Mouse (Mus musculus) right cerebral cortex, adult 18-20 months (tissue): ENCODE results near the gene Eif2b5.
A peak's percentile ranks its signal among the peaks of the same experiment; 100 is the strongest.

Source experiments
- DNase-seq: peaks from one replicate; pipeline ENCODE4 v3.0.0; 2022; ENCODE audit warnings: mixed read lengths

The Eif2b5 gene

GRCm38 (mm10) chr16:20490581-20490980 lies 8.0 kb upstream of the Eif2b5 start:
- DNase-seq = no peak

GRCm38 (mm10) chr16:20491301-20491700 lies 7.3 kb upstream of the Eif2b5 start:
- no peak for DNase-seq

DNA sequence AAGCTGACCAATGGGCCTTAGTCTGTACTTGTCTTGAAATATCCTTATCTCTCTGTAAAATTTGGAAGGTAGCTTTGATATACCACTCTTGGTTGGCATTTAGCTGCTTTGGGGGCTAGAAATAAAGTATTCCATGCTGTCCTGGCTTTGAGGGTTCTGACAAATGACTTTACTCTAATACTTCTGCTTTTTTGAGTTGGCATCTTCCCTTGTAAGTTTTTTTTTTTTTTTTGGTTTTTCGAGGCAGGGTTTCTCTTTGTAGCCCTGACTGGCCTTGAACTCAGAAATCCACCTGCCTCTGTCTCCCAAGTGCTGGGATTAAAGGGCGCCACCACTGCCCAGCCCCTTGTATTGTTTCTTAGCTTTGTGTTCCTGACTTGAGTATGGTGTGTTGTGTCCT lies 5.2 kb upstream of the Eif2b5 start:
- DNase-seq = no peak

DNA sequence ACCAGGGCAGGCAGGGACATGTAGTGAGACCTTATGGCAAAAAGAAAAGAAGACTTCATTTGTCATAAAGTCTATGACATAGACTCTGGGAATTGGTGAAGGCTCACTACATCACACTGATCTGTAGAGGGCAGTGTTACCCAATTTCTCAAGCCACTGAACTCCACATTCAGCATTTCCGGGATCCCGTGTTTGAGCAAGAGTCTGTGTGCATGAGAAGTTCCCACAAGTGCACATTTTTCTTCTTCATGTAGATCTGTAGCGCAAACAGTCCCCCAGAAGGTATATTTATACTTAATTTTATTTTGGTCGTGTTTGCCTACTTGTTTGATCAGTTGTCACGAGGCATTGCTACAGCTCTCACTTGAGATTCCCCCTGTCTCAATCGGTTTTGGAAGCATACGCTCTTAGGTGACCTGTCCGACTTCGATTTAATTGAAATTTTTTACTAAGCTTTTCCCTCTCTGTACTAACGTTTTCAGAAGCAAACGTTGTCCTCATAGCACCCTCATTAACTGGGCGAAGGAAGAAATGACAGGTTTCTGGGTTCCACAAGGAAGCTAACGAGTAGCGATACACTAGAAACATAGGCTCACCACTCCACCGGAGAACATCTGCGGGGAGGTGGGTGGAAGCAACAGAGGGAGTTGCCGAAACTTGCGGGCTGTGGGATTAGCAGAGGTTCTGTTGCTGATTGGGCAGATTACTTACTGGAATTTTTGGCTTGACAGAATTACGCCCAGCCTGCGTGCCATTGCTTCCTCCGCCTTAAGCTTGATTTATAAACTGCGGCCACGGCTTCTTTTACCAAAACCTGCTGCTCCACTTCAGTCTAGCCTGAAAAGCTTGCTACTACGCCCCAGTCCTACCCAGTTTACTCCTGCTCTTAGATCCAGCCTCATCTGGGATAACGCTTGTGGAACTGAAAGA lies 1.7 kb upstream of the Eif2b5 start:
- DNase-seq = peak; percentile 66

- DNase-seq = no peak
Observed at GRCm38 (mm10) chr16:20497980-20498676, 489 bp upstream of the Eif2b5 start.

GRCm38 (mm10) chr16:20506000-20506399 lies 7.4 kb downstream of the Eif2b5 start:
- DNase-seq = peak; percentile 73

DNA sequence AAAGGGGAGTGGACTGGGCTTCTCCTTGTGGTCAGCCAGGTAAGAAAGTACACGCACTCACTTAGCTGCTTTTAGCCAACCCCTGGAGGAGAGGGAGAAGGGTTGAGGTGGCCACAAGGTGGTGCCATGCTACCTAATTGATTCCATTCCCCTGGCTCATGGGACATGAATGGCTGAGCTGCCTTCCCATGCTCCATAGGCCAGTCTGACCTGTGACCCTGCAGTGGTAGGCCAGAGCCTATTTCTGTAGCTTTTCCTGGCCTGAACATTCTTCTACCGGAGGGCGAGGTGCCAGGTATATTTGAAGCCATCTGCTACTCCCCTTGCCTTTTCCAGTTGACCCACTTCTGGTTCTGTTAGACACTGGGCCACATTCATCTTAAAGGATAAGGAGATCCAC lies 10.7 kb downstream of the Eif2b5 start:
- DNase-seq = no peak

- DNase-seq = no peak
Observed at GRCm38 (mm10) chr16:20511277-20511847, 12.7 kb downstream of the Eif2b5 start.

- no peak for DNase-seq
Observed at GRCm38 (mm10) chr16:20516032-20516431, 17.4 kb downstream of the Eif2b5 start.

DNA sequence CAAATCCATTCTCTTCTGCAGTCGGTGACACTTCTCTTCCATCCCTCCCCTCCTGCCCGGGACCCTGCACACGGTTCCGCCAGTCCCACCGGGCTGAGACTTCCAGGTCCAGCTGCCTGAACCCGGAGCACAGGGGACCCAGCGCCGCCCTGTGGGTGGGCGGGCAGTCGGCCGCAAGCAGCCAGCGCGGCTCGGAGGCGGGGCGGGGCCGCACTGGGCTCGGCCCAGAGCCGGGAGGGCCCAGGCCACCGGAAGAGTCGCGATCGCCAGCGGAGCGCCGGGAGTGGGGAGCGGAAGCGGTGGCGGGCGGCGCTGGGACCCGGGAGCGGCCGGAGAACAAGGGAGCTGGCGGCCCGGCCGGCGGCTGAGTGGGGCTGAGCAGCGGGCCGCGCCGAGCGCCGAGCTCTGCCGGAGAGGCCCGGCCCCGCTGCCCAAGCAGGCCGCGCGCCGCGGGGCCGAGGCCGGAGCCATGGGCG lies 18.1 kb downstream of the Eif2b5 start, which contains the start of gene Dvl3:
Gene Dvl3, plus strand, starts transcription at position 257 of the 476 bp plus-strand sequence.
- DNase-seq = peak; percentile 92

DNA sequence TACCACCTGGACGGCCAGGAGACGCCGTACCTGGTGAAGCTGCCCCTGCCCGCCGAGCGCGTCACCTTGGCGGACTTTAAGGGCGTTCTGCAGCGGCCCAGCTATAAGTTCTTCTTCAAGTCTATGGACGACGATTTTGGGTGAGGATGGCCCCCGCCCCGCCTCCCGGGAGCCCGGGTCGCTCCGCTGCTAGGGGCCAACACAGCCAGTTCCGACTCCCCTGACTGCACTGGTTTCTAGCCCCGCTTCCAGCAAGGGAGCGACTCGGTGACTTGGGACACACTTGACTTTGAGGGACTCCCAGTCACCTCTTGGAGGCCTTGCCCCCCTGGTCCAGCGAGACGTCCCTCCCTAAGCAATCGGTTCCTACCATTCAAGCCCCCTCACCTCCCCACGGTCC lies 18.6 kb downstream of the Eif2b5 start:
- DNase-seq = no peak

- no peak for DNase-seq
Observed at GRCm38 (mm10) chr16:20517701-20518374, 19.2 kb downstream of the Eif2b5 start.

- DNase-seq = no peak
Observed at GRCm38 (mm10) chr16:20523886-20524285, 25.3 kb downstream of the Eif2b5 start.

- no peak for DNase-seq
Observed at GRCm38 (mm10) chr16:20528779-20529178, 30.2 kb downstream of the Eif2b5 start.

DNA sequence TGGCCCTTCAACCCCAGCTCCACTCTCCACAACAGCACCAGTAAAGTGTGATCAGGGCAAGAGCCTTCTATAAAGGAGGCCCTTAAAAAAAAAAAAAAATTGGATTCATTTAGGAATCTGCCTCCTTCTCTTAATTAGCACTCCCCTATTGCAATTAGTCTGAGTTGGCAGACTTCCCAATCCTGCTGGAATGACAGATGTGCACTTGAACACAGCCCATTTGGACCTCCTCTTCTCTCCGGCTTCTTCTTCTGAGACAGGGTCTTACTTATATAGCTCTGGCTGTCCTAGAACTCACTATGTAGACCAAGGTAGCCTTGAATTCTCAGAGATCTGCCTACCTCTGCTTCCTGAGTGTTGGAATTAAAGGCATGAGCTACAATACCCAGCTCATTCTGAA lies 30.8 kb downstream of the Eif2b5 start:
- DNase-seq = no peak

GRCm38 (mm10) chr16:20530941-20531340 lies 32.3 kb downstream of the Eif2b5 start:
- DNase-seq = no peak

DNA sequence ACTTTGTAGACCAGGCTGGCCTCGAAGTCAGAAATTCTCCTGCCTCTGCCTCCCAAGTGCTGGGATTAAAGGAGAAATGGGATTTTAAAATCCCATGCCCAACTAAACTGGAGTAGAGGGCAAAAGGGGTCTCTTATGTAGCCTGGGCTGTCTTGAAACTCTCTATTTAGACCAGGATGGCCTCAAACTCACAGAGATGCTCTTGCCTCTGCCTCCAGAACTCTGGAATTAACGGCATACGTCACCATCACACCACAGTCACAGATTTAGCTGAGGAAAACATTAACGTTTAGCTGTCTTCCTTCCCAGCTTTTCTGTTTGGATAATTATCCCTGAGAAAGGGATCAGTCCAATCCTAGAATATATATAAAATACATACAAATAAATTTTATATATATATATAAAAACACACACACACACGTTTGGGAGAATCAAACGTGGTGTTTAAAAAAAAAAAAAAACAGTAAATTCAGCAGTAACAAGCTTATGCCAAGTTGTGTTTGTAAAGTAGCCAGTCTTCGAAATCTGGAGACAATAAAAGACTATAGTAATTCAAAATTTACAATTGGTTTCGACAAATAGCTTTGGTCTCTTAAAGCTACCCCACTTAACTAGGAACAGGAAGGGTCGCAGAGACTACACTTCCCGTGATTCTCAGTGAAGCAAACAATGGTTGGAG lies 36.1 kb downstream of the Eif2b5 start:
- DNase-seq = no peak

- DNase-seq = peak; percentile 98
Observed at GRCm38 (mm10) chr16:20535296-20536080, 36.9 kb downstream of the Eif2b5 start, which contains the start of gene Ap2m1. Gene Ap2m1 (plus strand): TSS chr16:20535478.

DNA sequence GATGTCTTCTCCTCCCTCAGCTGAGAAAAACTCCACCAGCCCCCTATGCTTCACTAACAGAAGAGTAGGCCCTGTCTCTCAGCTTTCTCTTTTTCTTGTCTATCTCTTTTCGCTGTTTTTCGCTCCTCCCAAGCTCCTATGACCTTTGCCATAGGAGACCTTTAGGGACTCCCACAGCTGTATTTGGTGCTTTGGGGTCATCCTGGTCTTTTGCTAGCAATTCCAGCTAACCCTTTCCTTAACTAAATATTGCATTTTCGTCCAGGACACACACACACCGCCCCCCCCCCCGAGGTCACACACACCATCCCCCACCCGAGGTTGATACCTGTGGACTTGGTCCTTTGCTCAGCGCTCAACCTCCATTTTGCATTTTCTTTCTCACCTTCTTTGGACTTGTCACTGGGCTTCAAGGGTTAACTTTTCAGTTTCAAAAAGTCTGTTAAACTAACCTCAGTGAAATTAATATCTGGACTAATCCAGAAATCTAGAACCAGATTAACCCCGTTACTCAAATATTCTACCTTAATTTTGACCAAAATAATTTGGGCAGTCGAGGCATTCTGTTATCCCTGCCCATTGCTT lies 37.6 kb downstream of the Eif2b5 start:
- no peak for DNase-seq

DNA sequence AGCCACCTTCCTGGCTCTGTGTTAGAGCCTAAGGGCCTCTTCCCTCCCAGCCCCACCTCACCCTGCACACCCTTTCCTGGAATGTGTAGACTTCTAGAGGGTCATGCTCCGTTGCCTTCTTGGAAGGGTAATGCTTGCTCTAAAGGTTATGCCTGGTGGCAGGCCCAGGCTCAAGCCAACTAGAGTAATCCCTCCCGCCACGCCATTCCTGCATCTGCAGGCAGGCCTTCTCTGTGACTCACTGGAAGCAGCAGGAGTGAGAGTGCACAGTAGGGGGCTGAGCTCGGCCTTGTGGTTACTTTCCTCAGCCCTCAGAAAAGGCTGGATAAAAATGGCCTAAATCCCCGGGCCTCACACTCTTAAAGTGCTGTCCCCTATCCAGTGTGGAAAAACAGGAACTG lies 38.5 kb downstream of the Eif2b5 start:
- no peak for DNase-seq
